Mouse (Mus musculus) frontal cortex, postnatal 36 days (tissue): ENCODE results near the gene Tnf.

Experiments
- DNase-seq, 2 experiments: peaks; one replicate each; pipeline ENCODE4 v3.0.0; 2022; ENCODE audit warnings: low spot score in 2 of 2

The Tnf gene

GRCm38 (mm10) chr17:35198946-35199345, 2.9 kb downstream of the Tnf start:
- DNase-seq, result no peak

DNA sequence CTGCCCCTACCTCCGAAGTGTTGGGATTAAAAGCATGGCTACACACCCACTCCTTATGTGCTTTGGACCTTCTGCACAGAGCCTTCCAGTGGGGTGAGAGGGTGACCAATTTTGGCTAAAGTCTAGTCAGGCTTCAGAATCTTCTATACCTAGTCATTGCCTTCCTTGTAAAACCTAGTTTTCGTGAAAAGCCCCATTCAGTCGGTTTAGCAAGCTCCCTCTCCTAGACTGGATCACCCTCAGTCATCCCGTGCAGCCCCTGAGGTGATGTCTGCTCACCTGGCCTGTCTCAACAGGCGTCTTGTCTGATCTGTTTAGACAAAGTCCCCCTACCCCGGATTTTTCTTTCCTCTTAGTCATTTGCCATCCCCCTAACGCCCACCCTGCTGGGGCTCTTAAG, 3.8 kb downstream of the Tnf start:
- DNase-seq, result no peak

DNA sequence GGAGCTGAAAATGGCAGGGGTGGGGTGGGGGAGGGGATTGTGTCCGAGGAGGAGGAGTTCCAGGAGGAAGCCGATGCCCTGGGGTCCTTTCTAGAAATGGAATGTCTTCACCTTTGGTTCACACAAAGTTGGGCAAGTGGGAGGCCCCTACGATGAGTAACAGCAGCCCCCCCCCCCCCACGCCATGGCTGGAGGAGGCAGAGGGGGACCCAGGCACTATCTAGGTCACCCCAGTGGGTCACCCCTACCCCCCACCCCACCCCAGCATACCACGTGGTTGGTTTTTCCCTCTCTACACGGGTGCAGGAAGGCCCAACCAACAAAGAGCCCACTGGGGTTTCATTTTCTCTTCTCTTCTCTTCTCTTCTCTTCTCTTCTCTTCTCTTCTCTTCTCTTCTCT, 4.7 kb downstream of the Tnf start:
- no peak for DNase-seq

DNA sequence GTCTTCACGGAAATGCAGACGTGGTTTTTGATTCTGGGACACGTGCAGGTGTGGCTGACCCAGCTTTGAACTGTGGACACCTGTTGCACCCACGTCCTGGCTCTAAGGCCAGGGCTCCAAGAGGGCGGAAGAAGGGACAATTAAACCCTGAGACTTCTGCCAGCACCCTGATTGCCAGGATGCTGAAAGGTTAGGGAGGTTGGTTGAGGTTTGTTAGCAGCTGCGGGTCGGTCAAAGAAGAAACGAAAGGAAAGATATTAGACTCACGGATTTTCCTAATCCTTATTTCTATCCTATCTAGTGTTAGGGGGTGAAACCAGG, 5.5 kb downstream of the Tnf start:
- DNase-seq, result no peak

DNA sequence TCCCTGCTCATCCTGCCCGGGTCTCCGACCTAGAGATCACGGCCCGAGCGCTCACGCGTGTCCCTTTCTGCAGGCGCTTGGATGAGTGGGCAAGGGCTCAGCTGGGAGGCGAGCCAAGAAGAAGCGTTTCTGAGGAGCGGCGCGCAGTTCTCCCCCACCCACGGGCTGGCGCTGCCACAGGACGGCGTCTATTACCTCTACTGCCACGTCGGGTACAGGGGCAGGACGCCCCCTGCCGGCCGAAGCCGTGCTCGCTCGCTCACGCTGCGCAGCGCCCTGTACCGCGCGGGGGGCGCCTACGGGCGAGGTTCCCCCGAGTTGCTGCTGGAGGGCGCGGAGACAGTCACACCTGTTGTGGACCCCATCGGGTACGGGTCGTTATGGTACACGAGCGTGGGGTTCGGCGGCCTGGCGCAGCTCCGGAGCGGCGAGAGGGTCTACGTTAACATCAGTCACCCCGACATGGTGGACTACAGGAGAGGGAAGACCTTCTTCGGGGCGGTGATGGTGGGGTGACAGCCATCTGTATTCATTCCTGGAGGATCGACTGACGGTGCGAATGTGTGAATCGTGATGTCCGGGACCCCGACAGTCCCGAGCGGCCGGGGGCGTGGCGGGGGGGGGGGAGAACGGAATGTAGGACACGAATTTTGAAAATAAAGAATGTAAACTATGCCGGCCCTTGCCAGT, 6.0 kb downstream of the Tnf start:
- peak; percentile 78 to 80 for DNase-seq

- DNase-seq, result no peak
Observed at GRCm38 (mm10) chr17:35194844-35195630, 6.8 kb downstream of the Tnf start.

GRCm38 (mm10) chr17:35193881-35194843, 7.6 kb downstream of the Tnf start, which contains the start of gene Ltb:
Gene Ltb, plus strand, starts transcription at chr17:35194439.
- no peak for DNase-seq

DNA sequence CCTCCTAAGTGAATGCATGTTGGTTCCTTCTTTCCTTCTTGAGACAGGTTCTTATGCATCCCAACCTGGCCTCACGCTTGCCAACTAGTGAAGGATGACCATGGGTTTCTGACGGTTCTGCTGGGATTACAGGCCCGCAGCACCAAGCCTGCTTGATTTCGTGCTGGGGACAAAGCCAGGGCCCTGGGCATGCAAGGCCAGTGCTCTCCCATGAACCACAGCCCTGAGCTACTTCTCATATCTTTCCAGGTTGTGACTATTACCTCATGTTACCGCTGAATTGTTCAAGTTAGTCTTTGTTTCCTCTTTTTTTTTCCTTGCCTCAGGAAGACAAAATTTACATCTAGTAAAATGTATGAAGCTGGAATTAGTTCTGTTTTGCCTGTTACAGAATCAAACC, 8.9 kb downstream of the Tnf start:
- DNase-seq, result no peak

GRCm38 (mm10) chr17:35191723-35192122, 10.1 kb downstream of the Tnf start:
- no peak for DNase-seq

- DNase-seq, result no peak
Observed at GRCm38 (mm10) chr17:35190096-35190495, 11.7 kb downstream of the Tnf start.

DNA sequence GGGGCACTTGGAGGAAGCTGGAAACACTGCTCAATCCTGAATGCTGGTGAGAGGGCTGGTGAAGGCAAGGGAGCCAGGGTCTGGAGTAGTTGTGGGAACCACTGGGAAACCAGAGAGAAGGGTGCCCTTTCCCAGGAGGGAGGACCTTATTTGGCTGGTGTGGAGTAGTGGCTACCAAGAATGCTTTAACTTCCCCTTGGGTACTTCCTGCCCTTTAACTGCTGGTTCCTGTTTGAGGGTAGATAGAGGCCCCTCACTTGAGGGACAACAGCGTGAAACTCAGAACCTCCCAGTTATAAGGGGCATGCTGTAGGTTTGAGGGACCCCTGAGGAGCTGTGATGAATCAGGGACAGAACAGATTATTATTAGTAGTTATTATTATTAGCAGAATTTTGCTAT, 12.6 kb downstream of the Tnf start:
- DNase-seq, result no peak

- DNase-seq, result no peak
Observed at GRCm38 (mm10) chr17:35187959-35188610, 13.7 kb downstream of the Tnf start, which contains the start of gene Lst1. Gene Lst1, minus strand, starts transcription at chr17:35188439.

GRCm38 (mm10) chr17:35187345-35187744, 14.5 kb downstream of the Tnf start:
- DNase-seq, result no peak

DNA sequence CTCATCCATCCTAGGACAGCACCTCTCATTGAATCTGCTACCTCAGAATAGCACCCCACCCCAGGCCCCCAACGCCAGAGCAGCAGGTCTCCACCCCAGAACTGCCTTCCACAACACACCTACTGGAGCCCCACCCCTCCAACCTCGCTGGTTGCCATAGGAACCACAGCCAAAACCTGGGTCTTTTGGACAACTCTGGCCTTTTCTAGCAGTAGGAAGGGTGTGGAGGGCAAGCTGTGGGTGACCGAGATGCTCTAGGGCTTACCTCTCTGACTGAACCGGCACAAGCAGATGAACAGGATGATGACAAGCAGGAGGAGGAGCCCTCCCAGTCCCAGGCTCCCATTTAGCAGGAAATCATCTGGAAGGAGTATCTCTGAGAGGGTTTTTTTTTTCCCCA, 15.1 kb downstream of the Tnf start:
- DNase-seq, result no peak

DNA sequence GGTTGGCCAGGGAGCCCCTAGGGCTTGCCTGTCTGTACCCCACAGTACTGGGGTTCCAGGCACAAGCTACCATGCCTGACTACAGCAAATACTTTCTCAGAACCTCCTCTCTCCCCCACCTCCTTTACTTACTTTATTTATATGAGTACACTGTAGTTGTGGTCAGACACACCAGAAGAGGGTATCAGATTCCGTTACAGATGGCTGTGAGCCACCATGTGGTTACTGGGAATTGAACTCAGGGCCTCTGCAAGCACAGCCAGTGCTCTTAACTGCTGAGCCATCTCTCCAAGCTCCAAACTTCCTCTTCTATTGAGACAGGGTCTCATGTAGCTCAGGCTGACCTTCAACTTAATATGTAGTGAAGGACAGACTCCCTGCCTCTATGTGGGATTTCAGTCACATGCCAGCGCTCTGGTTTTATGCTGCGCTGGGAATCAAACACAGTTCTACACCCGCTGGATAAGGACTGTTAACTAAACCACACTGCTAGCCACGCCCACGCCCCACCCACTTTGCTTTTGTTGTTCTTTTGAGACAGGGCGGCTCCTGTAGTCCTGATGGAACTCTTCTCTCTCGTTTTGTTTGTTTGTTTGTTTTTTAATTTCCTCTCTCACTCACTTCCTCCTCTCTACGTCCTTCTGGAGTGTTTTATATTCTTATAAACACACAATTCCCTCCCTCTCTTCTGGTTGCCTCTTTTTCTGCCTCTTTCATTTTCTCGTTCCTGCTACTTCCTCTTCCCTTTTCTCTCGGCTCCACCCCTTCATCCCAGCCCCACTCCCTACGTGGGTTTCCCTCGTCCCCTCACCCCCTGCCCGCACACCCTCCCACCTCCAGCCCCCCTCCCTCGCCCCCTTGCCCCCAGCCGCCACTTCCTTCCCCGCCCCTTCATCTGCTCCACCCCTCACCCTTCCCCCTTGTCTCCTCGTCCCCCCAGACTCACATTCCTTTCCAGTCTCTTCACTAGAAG, 15.9 kb downstream of the Tnf start:
- no peak for DNase-seq

DNA sequence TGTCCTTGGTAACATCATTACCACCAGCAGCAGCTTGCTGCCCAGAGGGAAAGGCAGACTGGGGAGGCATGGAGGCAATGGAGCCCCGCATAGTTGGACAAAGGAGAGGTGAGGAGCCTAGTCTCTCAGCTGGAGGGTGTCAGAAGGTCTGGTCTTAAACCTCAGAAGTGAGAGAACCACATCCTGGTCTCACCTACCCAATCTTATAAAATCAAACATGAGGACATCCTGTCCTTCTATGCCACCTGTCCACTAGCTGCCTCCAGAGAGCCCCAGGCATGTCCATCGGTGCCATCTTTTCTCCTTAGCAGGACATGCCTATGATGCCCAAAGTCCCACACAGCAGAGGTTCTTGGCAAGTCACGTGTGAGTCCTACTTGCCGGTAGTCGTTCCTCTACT, 21.7 kb downstream of the Tnf start:
- no peak for DNase-seq

- peak in 1 of 2 experiments; percentile 51 for DNase-seq
Observed at GRCm38 (mm10) chr17:35178528-35178927, 23.3 kb downstream of the Tnf start.

DNA sequence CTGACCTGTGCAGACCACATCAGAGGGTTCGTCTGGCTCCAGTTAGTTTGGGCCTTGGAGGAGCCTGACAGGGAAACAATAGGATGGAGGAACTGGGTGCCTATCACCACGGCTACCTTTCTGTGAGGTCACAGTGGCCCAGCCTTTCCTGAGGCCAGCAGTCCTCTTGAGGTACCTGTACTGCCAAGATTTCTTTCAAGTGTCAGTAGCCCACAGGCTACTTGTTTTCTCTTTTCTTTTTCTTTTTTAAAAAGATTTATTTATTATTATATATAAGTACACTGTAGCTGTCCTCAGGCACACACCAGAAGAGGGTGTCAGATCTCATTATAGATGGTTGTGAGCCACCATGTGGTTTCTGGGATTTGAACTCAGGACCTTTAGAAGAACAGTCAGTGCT, 25.8 kb downstream of the Tnf start, which contains the start of gene Aif1:
Gene Aif1 (minus strand): TSS at position 101 of the 400 bp plus-strand sequence.
- DNase-seq, result no peak

GRCm38 (mm10) chr17:35175382-35175781, 26.4 kb downstream of the Tnf start:
- DNase-seq, result no peak

GRCm38 (mm10) chr17:35174201-35174977, 27.4 kb downstream of the Tnf start:
- no peak for DNase-seq
